Mouse (Mus musculus) thymus, adult 2 months (tissue): ENCODE results near the gene Smg9.

Experiments
- CTCF ChIP-seq: fragments of 200-500 bp; IDR thresholded peaks from 2 replicates; pipeline ENCODE4 v1.5.1; 2012; ENCODE audit warnings: mild to moderate bottlenecking, control low read depth, low read length, moderate library complexity, borderline replicate concordance; ENCODE audit not compliant: control insufficient read depth, poor library complexity, insufficient read depth; ENCODE audit errors: extremely low read depth
- POLR2A ChIP-seq: fragments of 200-500 bp; IDR thresholded peaks from 2 replicates; pipeline ENCODE4 v1.6.1; 2012; ENCODE audit warnings: mild to moderate bottlenecking, low read length, control low read depth, moderate library complexity; ENCODE audit not compliant: control insufficient read depth, poor library complexity, insufficient read depth; ENCODE audit errors: extremely low read depth

DNA sequence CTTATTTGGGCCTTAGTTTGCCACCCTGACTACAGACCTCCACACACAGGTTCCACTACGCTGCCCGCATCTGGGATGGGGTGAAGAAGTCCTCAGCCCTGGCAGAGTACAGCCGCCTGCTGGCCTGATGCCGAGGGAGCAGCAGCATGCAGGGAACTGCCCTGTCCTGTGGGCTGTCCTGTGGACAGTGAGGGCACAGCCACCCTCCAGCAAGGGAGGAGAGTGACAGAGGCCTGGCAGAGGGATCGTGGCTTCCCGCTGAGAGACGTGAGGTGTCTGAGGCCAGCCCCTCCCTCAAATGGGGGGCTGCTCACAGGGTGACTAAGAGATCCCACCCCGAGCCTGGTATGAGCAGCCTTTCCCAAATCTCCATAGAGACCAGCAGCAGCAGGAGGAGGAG, 22.8 kb downstream of the Smg9 start:
- TF ChIP-seq POLR2A (no peak), CTCF (no peak)
